Mouse (Mus musculus): ENCODE results near the gene Casp7. TPM values are rescaled to one million over a fixed set of nuclear protein-coding genes. Genes with fewer than 3 reads are reported as not detected.

Casp7 gene
- total RNA-seq, 1 experiment from 2014 or later, result 25.4 TPM

- ATAC-seq (replicated peaks; ENCODE audit: insufficient number of reproducible peaks, low FRiP score, low TSS enrichment, poor library complexity, severe bottlenecking), result no peak
Observed at GRCm38 (mm10) chr19:56454862-56455261, 57.9 kb downstream of the Casp7 start.

GRCm38 (mm10) chr19:56455369-56455768 is 58.4 kb downstream of the Casp7 start:
- no peak for ATAC-seq (replicated peaks; ENCODE audit: insufficient number of reproducible peaks, low FRiP score, low TSS enrichment, poor library complexity, severe bottlenecking)

GRCm38 (mm10) chr19:56457569-56457968 is 60.6 kb downstream of the Casp7 start:
- no peak for ATAC-seq (replicated peaks; ENCODE audit: insufficient number of reproducible peaks, low FRiP score, low TSS enrichment, poor library complexity, severe bottlenecking)

- no peak for ATAC-seq (replicated peaks; ENCODE audit: insufficient number of reproducible peaks, low FRiP score, low TSS enrichment, poor library complexity, severe bottlenecking)
Observed at GRCm38 (mm10) chr19:56459154-56460050, 62.5 kb downstream of the Casp7 start.

- ATAC-seq (replicated peaks; ENCODE audit: insufficient number of reproducible peaks, low FRiP score, low TSS enrichment, poor library complexity, severe bottlenecking), result no peak
Observed at GRCm38 (mm10) chr19:56460241-56460640, 63.3 kb downstream of the Casp7 start.

- ATAC-seq (replicated peaks; ENCODE audit: insufficient number of reproducible peaks, low FRiP score, low TSS enrichment, poor library complexity, severe bottlenecking), result no peak
Observed at GRCm38 (mm10) chr19:56461522-56462101, 64.7 kb downstream of the Casp7 start, which contains the start of gene Plekhs1. TSS of gene Plekhs1 (plus strand) at chr19:56461640.

- no peak for ATAC-seq (replicated peaks; ENCODE audit: insufficient number of reproducible peaks, low FRiP score, low TSS enrichment, poor library complexity, severe bottlenecking)
Observed at GRCm38 (mm10) chr19:56462786-56463185, 65.9 kb downstream of the Casp7 start.

GRCm38 (mm10) chr19:56466486-56466885 is 69.6 kb downstream of the Casp7 start:
- ATAC-seq (replicated peaks; ENCODE audit: insufficient number of reproducible peaks, low FRiP score, low TSS enrichment, poor library complexity, severe bottlenecking), result no peak

GRCm38 (mm10) chr19:56470286-56471020 is 73.5 kb downstream of the Casp7 start:
- no peak for ATAC-seq (replicated peaks; ENCODE audit: insufficient number of reproducible peaks, low FRiP score, low TSS enrichment, poor library complexity, severe bottlenecking)

- ATAC-seq (replicated peaks; ENCODE audit: insufficient number of reproducible peaks, low FRiP score, low TSS enrichment, poor library complexity, severe bottlenecking), result no peak
Observed at GRCm38 (mm10) chr19:56471934-56472333, 75.0 kb downstream of the Casp7 start.

GRCm38 (mm10) chr19:56474869-56475550 is 78.1 kb downstream of the Casp7 start:
- no peak for ATAC-seq (replicated peaks; ENCODE audit: insufficient number of reproducible peaks, low FRiP score, low TSS enrichment, poor library complexity, severe bottlenecking)

- ATAC-seq (replicated peaks; ENCODE audit: insufficient number of reproducible peaks, low FRiP score, low TSS enrichment, poor library complexity, severe bottlenecking), result no peak
Observed at GRCm38 (mm10) chr19:56476546-56476945, 79.6 kb downstream of the Casp7 start.

GRCm38 (mm10) chr19:56477253-56477652 is 80.3 kb downstream of the Casp7 start:
- no peak for ATAC-seq (replicated peaks; ENCODE audit: insufficient number of reproducible peaks, low FRiP score, low TSS enrichment, poor library complexity, severe bottlenecking)

- ATAC-seq (replicated peaks; ENCODE audit: insufficient number of reproducible peaks, low FRiP score, low TSS enrichment, poor library complexity, severe bottlenecking), result no peak
Observed at GRCm38 (mm10) chr19:56477832-56478231, 80.9 kb downstream of the Casp7 start.

- no peak for ATAC-seq (replicated peaks; ENCODE audit: insufficient number of reproducible peaks, low FRiP score, low TSS enrichment, poor library complexity, severe bottlenecking)
Observed at GRCm38 (mm10) chr19:56484630-56485375, 87.9 kb downstream of the Casp7 start.

GRCm38 (mm10) chr19:56485376-56486271 is 88.7 kb downstream of the Casp7 start:
- no peak for ATAC-seq (replicated peaks; ENCODE audit: insufficient number of reproducible peaks, low FRiP score, low TSS enrichment, poor library complexity, severe bottlenecking)

- ATAC-seq (replicated peaks; ENCODE audit: insufficient number of reproducible peaks, low FRiP score, low TSS enrichment, poor library complexity, severe bottlenecking), result no peak
Observed at GRCm38 (mm10) chr19:56486926-56487325, 90.0 kb downstream of the Casp7 start.

Data from monocyte, adult 5-6 weeks (primary cell).